ENCODE assay signal across 8 mouse cellular contexts in genomic region chr3:102203131-102203530, GRCm38 (mm10). TPM values are rescaled to one million over a fixed set of nuclear protein-coding genes. Genes with fewer than 3 reads are reported as not detected.
DNase-seq lines count a peak whose midpoint lies in the region; ATAC-seq and TF ChIP-seq lines count a peak whose summit lies in the region.

No protein-coding gene starts in this region.

- H3K9me3 ChIP-seq in heart, embryonic 11.5 days (replicated peaks; ENCODE audit: control insufficient read depth, low read length) = no peaks in the 10 kb centered on the region
- H3K9me3 ChIP-seq in ES-E14 (ENCODE audit: control insufficient read depth, insufficient read depth, low read depth, low read length) = no peaks in the 10 kb centered on the region
- no peaks in the 10 kb centered on the region for H3K9me3 ChIP-seq in hindbrain, embryonic 10.5 days
- no peaks in the 10 kb centered on the region for H3K9me3 ChIP-seq in liver, postnatal 0 days (ENCODE audit: low read length)

- H3K4me2 ChIP-seq in heart, embryonic 11.5 days = peak overlapping the region; percentile 70
- H3K4me2 ChIP-seq in liver, postnatal 0 days (ENCODE audit: low read depth, low read length) = peak overlapping the region; percentile 76

- H3K27ac ChIP-seq in heart, embryonic 11.5 days (ENCODE audit: low read depth, low read length) = no peak overlapping the region; the same call in 1 of the 2 replicates
- no peak overlapping the region for H3K27ac ChIP-seq in ES-E14 (ENCODE audit: insufficient read depth, low read depth, low read length, poor library complexity, severe bottlenecking)
- H3K27ac ChIP-seq in hindbrain, embryonic 10.5 days = no peak overlapping the region; the same call in 1 of the 2 replicates
- no peak overlapping the region for H3K27ac ChIP-seq in liver, postnatal 0 days (ENCODE audit: low read depth)

- peaks cover 38% of the 10 kb centered on the region for H3K4me1 ChIP-seq in heart, embryonic 11.5 days (ENCODE audit: control insufficient read depth, insufficient read depth, low read length)
- peaks cover 3 to 20% of the 10 kb centered on the region in 2 experiments for H3K4me1 ChIP-seq in ES-E14 (ENCODE audit: control insufficient read depth in 2 of 2, insufficient read depth in 2 of 2, low read length in 2 of 2, poor library complexity in 1 of 2)
- H3K4me1 ChIP-seq in hindbrain, embryonic 10.5 days (replicated peaks) = peaks cover 68% of the 10 kb centered on the region
- peaks cover 11% of the 10 kb centered on the region; the same call in 1 of the 2 replicates for H3K4me1 ChIP-seq in liver, postnatal 0 days (ENCODE audit: insufficient read depth)

- DNase-seq in heart, adult 11 months = no peak
- DNase-seq in ES-E14 (ENCODE audit: low read depth, low spot score) = no peak
- DNase-seq in hindbrain, embryonic 10.5 days (ENCODE audit: low spot score) = no peak
- no peak for DNase-seq in liver, postnatal 0 days
- no peak for DNase-seq in layer of hippocampus, adult 8-10 months (ENCODE audit: low spot score in 2 of 2)
- no peak for DNase-seq in adrenal gland, postnatal 14 days
- no peak for DNase-seq in adrenal gland, adult 18-20 months (ENCODE audit: low spot score in 2 of 2)

- in situ Hi-C loops in ES-E14 (cut with MboI; ENCODE audit: low sequenced_read_pairs in 2 of 2, unreplicated experiment in 2 of 2) = no loop called here

- peak overlapping the region; percentile 91 for H3K9ac ChIP-seq in heart, embryonic 11.5 days (ENCODE audit: low read depth, low read length)
- peak overlapping the region; percentile 83; the same call in 1 of the 2 replicates for H3K9ac ChIP-seq in ES-E14 (ENCODE audit: insufficient read depth, low read depth, low read length, poor library complexity, severe bottlenecking)
- no peak overlapping the region for H3K9ac ChIP-seq in liver, postnatal 0 days (replicated peaks)

- WGBS in heart, embryonic 11.5 days (ENCODE audit: insufficient replicate concordance) = 15% methylated on average over 7 of the region's 7 CpGs
- 4% methylated on average over 7 of the region's 7 CpGs for WGBS in hindbrain, embryonic 10.5 days
- 24% methylated on average over 7 of the region's 7 CpGs for WGBS in liver, postnatal 0 days (ENCODE audit: insufficient replicate concordance)

- H3K27me3 ChIP-seq in heart, embryonic 11.5 days (ENCODE audit: control insufficient read depth, insufficient read depth, low read length) = no peaks in the 10 kb centered on the region
- H3K27me3 ChIP-seq in hindbrain, embryonic 10.5 days (ENCODE audit: insufficient read depth, poor library complexity, severe bottlenecking) = peaks cover 78% of the 10 kb centered on the region
- peaks cover 45% of the 10 kb centered on the region for H3K27me3 ChIP-seq in liver, postnatal 0 days (ENCODE audit: insufficient read depth, low read length)

- no peaks in the 10 kb centered on the region for H3K36me3 ChIP-seq in heart, embryonic 11.5 days (ENCODE audit: control insufficient read depth, insufficient read depth, low read length)
- no peaks in the 10 kb centered on the region for H3K36me3 ChIP-seq in ES-E14 (ENCODE audit: control insufficient read depth, insufficient read depth, low read length, poor library complexity, severe bottlenecking)
- H3K36me3 ChIP-seq in hindbrain, embryonic 10.5 days = no peaks in the 10 kb centered on the region
- no peaks in the 10 kb centered on the region for H3K36me3 ChIP-seq in liver, postnatal 0 days (replicated peaks; ENCODE audit: insufficient read depth, low read length)

- H3K4me3 ChIP-seq in heart, embryonic 11.5 days (ENCODE audit: low read depth, low read length) = peak overlapping the region; percentile 86
- peak overlapping the region; percentile 93 to 96 for H3K4me3 ChIP-seq in ES-E14 (ENCODE audit: insufficient read depth in 1 of 2, low read depth in 1 of 2, low read length in 2 of 2, poor library complexity in 1 of 2, severe bottlenecking in 1 of 2)
- H3K4me3 ChIP-seq in hindbrain, embryonic 10.5 days = peak overlapping the region; percentile 78
- peak overlapping the region; percentile 59 for H3K4me3 ChIP-seq in liver, postnatal 0 days (ENCODE audit: low read depth, low read length)

- TF ChIP-seq CTCF in liver, postnatal 0 days (IDR thresholded peaks at IDR 0.05; ENCODE audit: low read depth) = no peak

- ATAC-seq in heart, embryonic 11.5 days (replicated peaks; ENCODE audit: insufficient number of reproducible peaks, low FRiP score, low TSS enrichment) = no peak
- no peak for ATAC-seq in liver, postnatal 0 days

- no peak for TF ChIP-seq EP300 in liver, postnatal 0 days (IDR thresholded peaks at IDR 0.05; ENCODE audit: low read depth)

TF ChIP-seq in ES-E14, 5 proteins besides CTCF, POLR2A, EP300 and RAD21:
- TF ChIP-seq ZC3H11A (IDR thresholded peaks at IDR 0.05; ENCODE audit: borderline replicate concordance, low read depth, low read length) (no peak), ZNF384 (IDR thresholded peaks at IDR 0.05; ENCODE audit: low read depth, low read length) (no peak), HCFC1 (IDR thresholded peaks at IDR 0.05; ENCODE audit: borderline replicate concordance, insufficient read depth, low read length) (no peak), CHD2 (IDR thresholded peaks at IDR 0.05; ENCODE audit: low read depth, low read length) (no peak), MAFK (IDR thresholded peaks at IDR 0.05; ENCODE audit: insufficient read depth, low read depth, low read length) (no peak)

RNA-seq across cellular contexts. Expression of gene Vangl1, which starts 1.4 kb away (rescaled TPM):
- polyA plus RNA-seq in heart, embryonic 11.5 days (2014; fragmentation: Nextera tagmentation; extraction: Ambion mirVana) = 29.4 and 31.6 TPM in 2 replicates
- total RNA-seq in ES-E14 (2012; rRNA removed) = 119 and 167 TPM in 2 replicates
- polyA plus RNA-seq in hindbrain, embryonic 10.5 days (2016; fragmentation: Nextera tagmentation; extraction: Ambion mirVana) = 13.9 and 14.7 TPM in 2 replicates
- 21.4 and 22.8 TPM in 2 replicates for polyA plus RNA-seq in liver, postnatal 0 days (2015; fragmentation: Nextera tagmentation; extraction: Ambion mirVana)
- 1 to 10 TPM; 5.1 to 8.7 (median 5.4) TPM for total RNA-seq in layer of hippocampus, adult 8-10 months (2022)
- 33.3 and 34.4 TPM in 2 replicates for total RNA-seq in adrenal gland, postnatal 14 days (2021)
- 10 to 100 TPM; 20.7 to 28.0 TPM for total RNA-seq in adrenal gland, adult 18-20 months (2021)
